Mouse (Mus musculus): ENCODE measurements around the gene Lgmn.

The Lgmn gene

GRCm38 (mm10) chr12:102391982-102392381 is 47.6 kb downstream of the Lgmn start:
- peak; percentile 68 for DNase-seq (ENCODE audit: low read depth, low spot score)

GRCm38 (mm10) chr12:102391109-102391508 is 48.5 kb downstream of the Lgmn start:
- no peak for DNase-seq (ENCODE audit: low read depth, low spot score)

GRCm38 (mm10) chr12:102390042-102390441 is 49.6 kb downstream of the Lgmn start:
- DNase-seq (ENCODE audit: low read depth, low spot score) = peak; percentile 92

GRCm38 (mm10) chr12:102387219-102387917 is 52.2 kb downstream of the Lgmn start:
- peak; percentile 88 for DNase-seq (ENCODE audit: low read depth, low spot score)

GRCm38 (mm10) chr12:102384819-102385218 is 54.8 kb downstream of the Lgmn start:
- DNase-seq (ENCODE audit: low read depth, low spot score) = peak; percentile 52

GRCm38 (mm10) chr12:102383288-102383687 is 56.3 kb downstream of the Lgmn start:
- DNase-seq (ENCODE audit: low read depth, low spot score) = no peak

GRCm38 (mm10) chr12:102382180-102382579 is 57.4 kb downstream of the Lgmn start:
- DNase-seq (ENCODE audit: low read depth, low spot score) = no peak

- no peak for DNase-seq (ENCODE audit: low read depth, low spot score)
These were observed 67.3 kb downstream of the Lgmn start for GRCm38 (mm10) chr12:102372322-102372721.

GRCm38 (mm10) chr12:102370931-102371500 is 68.6 kb downstream of the Lgmn start:
- no peak for DNase-seq (ENCODE audit: low read depth, low spot score)

- no peak for DNase-seq (ENCODE audit: low read depth, low spot score)
These were observed 70.0 kb downstream of the Lgmn start for GRCm38 (mm10) chr12:102369488-102370235.

- no peak for DNase-seq (ENCODE audit: low read depth, low spot score)
These were observed 71.1 kb downstream of the Lgmn start for GRCm38 (mm10) chr12:102368556-102368955.

GRCm38 (mm10) chr12:102368066-102368465 is 71.5 kb downstream of the Lgmn start:
- DNase-seq (ENCODE audit: low read depth, low spot score) = no peak

GRCm38 (mm10) chr12:102367075-102367474 is 72.5 kb downstream of the Lgmn start:
- no peak for DNase-seq (ENCODE audit: low read depth, low spot score)

- DNase-seq (ENCODE audit: low read depth, low spot score) = no peak
These were observed 73.3 kb downstream of the Lgmn start for GRCm38 (mm10) chr12:102366126-102366816.

GRCm38 (mm10) chr12:102365016-102365415 is 74.6 kb downstream of the Lgmn start:
- no peak for DNase-seq (ENCODE audit: low read depth, low spot score)

GRCm38 (mm10) chr12:102361189-102362161 is 78.1 kb downstream of the Lgmn start:
- no peak for DNase-seq (ENCODE audit: low read depth, low spot score)

GRCm38 (mm10) chr12:102359390-102359789 is 80.2 kb downstream of the Lgmn start:
- DNase-seq (ENCODE audit: low read depth, low spot score) = no peak

GRCm38 (mm10) chr12:102356781-102357180 is 82.8 kb downstream of the Lgmn start:
- no peak for DNase-seq (ENCODE audit: low read depth, low spot score)

GRCm38 (mm10) chr12:102355784-102356183 is 83.8 kb downstream of the Lgmn start:
- DNase-seq (ENCODE audit: low read depth, low spot score) = no peak

- DNase-seq (ENCODE audit: low read depth, low spot score) = no peak
These were observed 85.3 kb downstream of the Lgmn start for GRCm38 (mm10) chr12:102354126-102354984.

All from R1 (cell line).